Mouse (Mus musculus) embryonic fibroblast, embryonic 13.5 days (primary cell): ENCODE data around the gene Ciao2b.

Experiments used
- CTCF ChIP-seq: IDR thresholded peaks from 2 replicates; pipeline ENCODE4 v1.5.1; 2011; ENCODE audit warnings: mild to moderate bottlenecking, control low read depth, low read length, moderate library complexity, borderline replicate concordance; ENCODE audit not compliant: insufficient read depth
- POLR2A ChIP-seq: IDR thresholded peaks from 2 replicates; pipeline ENCODE4 v1.6.1; 2011; ENCODE audit warnings: low read depth, mild to moderate bottlenecking, control low read depth, low read length, moderate library complexity

- TF ChIP-seq POLR2A (no peak), CTCF (no peak)
Measured at GRCm38 (mm10) chr8:104635004-104635710, 6.6 kb downstream of the Ciao2b start.
